Mouse (Mus musculus): ENCODE measurements around the gene Paics. TPM values are rescaled to one million over a fixed set of nuclear protein-coding genes. Genes with fewer than 3 reads are reported as not detected.
"Not testable (repeated sequence)": the region's sequence is repeated elsewhere in the genome, so short reads cannot be mapped to it uniquely, and the experiment has no call there.

The Paics gene
- 100 to 1,000 TPM; 150 to 159 (median 158) TPM for total RNA-seq (2022)

GRCm38 (mm10) chr5:76951106-76952027, at the start of gene Paics, which contains the start of gene Ppat:
TSS of gene Paics (plus strand) at chr5:76951307.
TSS of gene Ppat (minus strand) at chr5:76951578.
- peak; percentile 96 to 97 for DNase-seq (ENCODE audit: low spot score in 2 of 2)

- DNase-seq (ENCODE audit: low spot score in 2 of 2) = no peak
Observed at GRCm38 (mm10) chr5:76902131-76902530, 49.0 kb upstream of the Paics start.

- DNase-seq (ENCODE audit: low spot score in 2 of 2) = no peak
Observed at GRCm38 (mm10) chr5:76904713-76905404, 46.2 kb upstream of the Paics start.

- DNase-seq (ENCODE audit: low spot score in 2 of 2) = peak; percentile 88 to 92
Observed at GRCm38 (mm10) chr5:76905405-76906154, 45.5 kb upstream of the Paics start, which contains the start of gene Aasdh. TSS of gene Aasdh (minus strand) at chr5:76905514.

- no peak for DNase-seq (ENCODE audit: low spot score in 2 of 2)
Observed at GRCm38 (mm10) chr5:76906155-76906499, 45.0 kb upstream of the Paics start.

GRCm38 (mm10) chr5:76910807-76911206, 40.3 kb upstream of the Paics start:
- DNase-seq (ENCODE audit: low spot score in 2 of 2) = no peak

- DNase-seq (ENCODE audit: low spot score in 2 of 2) = not testable (repeated sequence)
Observed at GRCm38 (mm10) chr5:76912522-76912921, 38.6 kb upstream of the Paics start.

GRCm38 (mm10) chr5:76922833-76923232, 28.3 kb upstream of the Paics start:
- DNase-seq (ENCODE audit: low spot score in 2 of 2) = peak in 1 of 2 experiments; percentile 4

- DNase-seq (ENCODE audit: low spot score in 2 of 2) = peak; percentile 88 to 91
Observed at GRCm38 (mm10) chr5:76923428-76923827, 27.7 kb upstream of the Paics start.

- no peak for DNase-seq (ENCODE audit: low spot score in 2 of 2)
Observed at GRCm38 (mm10) chr5:76924296-76924695, 26.8 kb upstream of the Paics start.

- no peak for DNase-seq (ENCODE audit: low spot score in 2 of 2)
Observed at GRCm38 (mm10) chr5:76928124-76928832, 22.8 kb upstream of the Paics start.

- no peak for DNase-seq (ENCODE audit: low spot score in 2 of 2)
Observed at GRCm38 (mm10) chr5:76929180-76929877, 21.8 kb upstream of the Paics start.

GRCm38 (mm10) chr5:76939717-76940116, 11.4 kb upstream of the Paics start:
- DNase-seq (ENCODE audit: low spot score in 2 of 2) = no peak

- no peak for DNase-seq (ENCODE audit: low spot score in 2 of 2)
Observed at GRCm38 (mm10) chr5:76941975-76942374, 9.1 kb upstream of the Paics start.

GRCm38 (mm10) chr5:76942505-76942904, 8.6 kb upstream of the Paics start:
- no peak for DNase-seq (ENCODE audit: low spot score in 2 of 2)

GRCm38 (mm10) chr5:76944965-76945677, 6.0 kb upstream of the Paics start:
- no peak for DNase-seq (ENCODE audit: low spot score in 2 of 2)

GRCm38 (mm10) chr5:76945678-76946033, 5.5 kb upstream of the Paics start:
- no peak for DNase-seq (ENCODE audit: low spot score in 2 of 2)

GRCm38 (mm10) chr5:76947142-76947541, 4.0 kb upstream of the Paics start:
- DNase-seq (ENCODE audit: low spot score in 2 of 2) = no peak

GRCm38 (mm10) chr5:76947758-76948157, 3.3 kb upstream of the Paics start:
- DNase-seq (ENCODE audit: low spot score in 2 of 2) = no peak
